Mouse (Mus musculus) layer of hippocampus, adult 11-12 months (tissue): Measurements from ENCODE around the gene Rps27l.

Experiments used
- DNase-seq: peaks from one replicate; pipeline ENCODE4 v3.0.0; 2022; ENCODE audit warnings: low spot score

Rps27l gene

GRCm38 (mm10) chr9:66982085-66982484, 36.2 kb downstream of the Rps27l start:
- no peak for DNase-seq

GRCm38 (mm10) chr9:66985377-66985776, 39.5 kb downstream of the Rps27l start:
- no peak for DNase-seq

- no peak for DNase-seq
Observed at GRCm38 (mm10) chr9:66988198-66988887, 42.5 kb downstream of the Rps27l start.

- no peak for DNase-seq
Observed at GRCm38 (mm10) chr9:66988888-66989414, 43.1 kb downstream of the Rps27l start.

- DNase-seq = no peak
Observed at GRCm38 (mm10) chr9:66989581-66989980, 43.7 kb downstream of the Rps27l start.

GRCm38 (mm10) chr9:66990046-66990445, 44.2 kb downstream of the Rps27l start:
- no peak for DNase-seq

- DNase-seq = no peak
Observed at GRCm38 (mm10) chr9:66991021-66991749, 45.3 kb downstream of the Rps27l start.

- DNase-seq = no peak
Observed at GRCm38 (mm10) chr9:66991750-66992410, 46.0 kb downstream of the Rps27l start.
